Mouse (Mus musculus) MEL (cell line): Measurements from ENCODE around the gene Zkscan6.
A peak's percentile ranks its signal among the peaks of the same experiment; 100 is the strongest.

ENCODE experiments used
- ELF1 ChIP-seq: IDR thresholded peaks from 2 replicates; pipeline ENCODE4 v1.6.1; 2014; ENCODE audit warnings: low read depth, mild to moderate bottlenecking, inconsistent platforms, low read length, improper control_type of control experiment, moderate library complexity
- EP300 ChIP-seq, 2 experiments: IDR thresholded peaks; 2 replicates each; pipeline ENCODE4 v1.6.1; 2011; ENCODE audit warnings: improper control_type of control experiment in 2 of 2, low read length in 2 of 2, low read depth in 1 of 2, mild to moderate bottlenecking in 1 of 2
- POLR2A ChIP-seq, 2 experiments: IDR thresholded peaks; 2 replicates each; pipeline ENCODE4 v1.6.1; 2011 to 2012; ENCODE audit warnings: low read length in 2 of 2, mild to moderate bottlenecking in 2 of 2, control low read depth in 1 of 2, improper control_type of control experiment in 1 of 2, low read depth in 1 of 2, moderate library complexity in 1 of 2; ENCODE audit not compliant: control insufficient read depth in 1 of 2, insufficient read depth in 1 of 2, poor library complexity in 1 of 2
- RAD21 ChIP-seq: IDR thresholded peaks from 2 replicates; pipeline ENCODE4 v1.6.1; 2011; ENCODE audit warnings: mild to moderate bottlenecking, low read depth, low read length, improper control_type of control experiment
- TCF12 ChIP-seq: IDR thresholded peaks from 2 replicates; pipeline ENCODE4 v1.6.1; 2014; ENCODE audit warnings: low read depth, mild to moderate bottlenecking, inconsistent platforms, low read length, improper control_type of control experiment, moderate library complexity

- no peak for TF ChIP-seq RAD21
- peak; percentile 78 to 85 for TF ChIP-seq EP300 (IDR thresholded peaks at IDR 0.05; ENCODE audit: low read depth in 1 of 2, low read length in 2 of 2)
- TF ChIP-seq POLR2A (IDR thresholded peaks at IDR 0.05; ENCODE audit: control insufficient read depth in 1 of 2, insufficient read depth in 1 of 2, low read depth in 1 of 2, low read length in 2 of 2, poor library complexity in 1 of 2), result no peak
- no peak for TF ChIP-seq ELF1
- TF ChIP-seq TCF12, result no peak
These were observed 32.9 kb upstream of the Zkscan6 start for GRCm38 (mm10) chr11:65773946-65774656.
